Mouse (Mus musculus) kidney, postnatal 25 days (tissue): ENCODE results near the gene Phldb1.
A peak's percentile ranks its signal among the peaks of the same experiment; 100 is the strongest.

Source experiments
- DNase-seq, 2 experiments: peaks; one replicate each; pipeline ENCODE4 v3.0.0; 2021; ENCODE audit warnings: mixed read lengths in 2 of 2

The Phldb1 gene

DNA sequence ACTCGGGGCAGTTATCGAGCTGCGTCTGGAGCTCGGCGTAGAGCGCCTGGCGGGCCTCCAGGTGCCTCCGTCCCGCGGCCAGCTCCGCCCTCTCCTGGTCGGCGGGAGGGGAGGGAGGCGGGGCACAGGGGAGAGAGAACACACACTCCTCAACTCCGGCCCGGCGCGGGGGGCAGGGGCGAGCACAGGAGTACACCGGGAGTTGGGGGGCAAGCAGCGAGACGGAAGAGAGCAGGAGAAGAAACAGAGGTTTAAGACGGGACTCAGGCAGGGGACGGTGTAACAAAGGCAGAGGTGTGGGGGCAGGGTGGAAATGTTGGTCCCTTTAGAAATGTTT lies 26.6 kb downstream of the Phldb1 start:
- DNase-seq, result peak; percentile 86 to 91

- DNase-seq, result no peak
Measured at GRCm38 (mm10) chr9:44707749-44708428, 27.1 kb downstream of the Phldb1 start.

DNA sequence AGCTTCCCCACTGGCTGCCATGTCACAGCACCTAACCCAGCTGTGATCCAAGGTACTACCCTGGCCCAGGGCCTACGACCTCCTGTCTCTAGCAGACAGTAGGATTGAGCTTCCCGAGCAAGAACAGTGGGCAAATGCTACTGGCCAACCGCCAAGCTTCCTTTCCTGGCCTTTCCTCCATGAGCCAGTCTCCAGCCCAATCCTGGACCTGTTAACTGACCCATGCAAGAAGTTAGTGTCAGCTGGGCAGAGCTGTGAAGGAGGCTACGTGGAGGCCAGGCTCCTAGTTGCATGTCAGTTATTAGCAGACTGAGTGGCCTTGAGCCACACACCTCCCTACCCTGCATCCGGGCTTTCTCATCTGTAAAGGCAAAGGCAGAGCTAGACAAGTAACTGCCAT lies 35.3 kb downstream of the Phldb1 start:
- DNase-seq, result peak; percentile 73 to 85

DNA sequence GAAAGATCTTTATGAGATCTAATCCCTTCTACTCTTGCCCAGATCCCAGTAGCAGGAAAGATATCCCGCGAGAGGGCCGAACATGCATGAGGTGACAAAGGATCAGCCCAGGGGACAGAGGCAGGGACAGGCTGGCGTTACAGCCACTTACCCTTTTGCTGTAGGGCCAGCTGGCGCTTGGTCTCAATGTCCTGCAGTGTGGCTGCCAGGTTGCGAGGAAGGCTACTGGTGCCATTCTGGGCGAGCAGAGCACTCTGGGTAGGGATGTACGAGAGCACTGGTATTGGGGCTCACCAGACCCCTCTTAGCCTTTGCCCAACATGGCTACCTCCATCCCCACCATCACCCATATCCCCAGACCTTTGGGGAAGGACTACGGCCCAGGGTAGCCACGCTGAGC lies 35.8 kb downstream of the Phldb1 start:
- no peak for DNase-seq

DNA sequence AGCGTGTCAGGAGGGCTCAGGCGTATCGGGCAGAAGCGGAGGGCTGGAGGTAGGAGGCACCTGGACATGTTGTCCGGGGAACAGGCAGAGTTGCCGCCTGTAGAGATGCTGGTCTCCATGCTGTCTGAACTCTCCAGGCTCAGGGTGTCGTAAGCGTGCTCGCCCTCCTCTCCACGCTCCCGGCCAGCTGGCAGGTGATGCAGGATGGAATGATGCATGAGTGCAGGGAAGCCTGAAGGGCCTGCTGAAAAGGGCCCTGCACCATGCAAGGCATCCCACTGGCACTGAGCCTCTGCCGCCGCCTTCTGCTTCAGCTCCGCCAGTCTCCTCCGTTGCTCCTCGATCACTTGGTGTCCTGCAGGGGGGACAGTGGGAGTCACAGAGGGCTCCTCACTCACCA lies 37.1 kb downstream of the Phldb1 start:
- DNase-seq, result no peak

DNA sequence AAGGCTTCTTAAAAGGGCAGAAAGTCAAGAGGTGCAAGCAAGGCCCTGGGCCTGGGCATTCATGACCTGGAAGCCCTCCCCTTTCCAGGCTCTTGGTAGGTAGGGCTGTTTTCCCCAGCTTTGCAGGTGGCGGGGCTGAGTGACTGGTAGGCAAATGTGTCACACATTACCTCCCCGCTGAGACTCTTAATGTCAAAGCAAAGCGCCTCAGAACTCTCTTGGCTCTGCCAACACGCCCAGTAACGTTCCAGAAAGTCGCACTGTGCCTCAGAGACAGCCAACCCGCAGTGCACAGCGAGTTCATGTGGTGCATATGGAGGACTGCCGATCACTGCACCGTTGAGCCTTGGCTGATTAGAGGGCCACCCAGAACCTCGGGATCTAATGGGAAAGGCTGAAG lies 41.9 kb downstream of the Phldb1 start:
- DNase-seq, result no peak

DNA sequence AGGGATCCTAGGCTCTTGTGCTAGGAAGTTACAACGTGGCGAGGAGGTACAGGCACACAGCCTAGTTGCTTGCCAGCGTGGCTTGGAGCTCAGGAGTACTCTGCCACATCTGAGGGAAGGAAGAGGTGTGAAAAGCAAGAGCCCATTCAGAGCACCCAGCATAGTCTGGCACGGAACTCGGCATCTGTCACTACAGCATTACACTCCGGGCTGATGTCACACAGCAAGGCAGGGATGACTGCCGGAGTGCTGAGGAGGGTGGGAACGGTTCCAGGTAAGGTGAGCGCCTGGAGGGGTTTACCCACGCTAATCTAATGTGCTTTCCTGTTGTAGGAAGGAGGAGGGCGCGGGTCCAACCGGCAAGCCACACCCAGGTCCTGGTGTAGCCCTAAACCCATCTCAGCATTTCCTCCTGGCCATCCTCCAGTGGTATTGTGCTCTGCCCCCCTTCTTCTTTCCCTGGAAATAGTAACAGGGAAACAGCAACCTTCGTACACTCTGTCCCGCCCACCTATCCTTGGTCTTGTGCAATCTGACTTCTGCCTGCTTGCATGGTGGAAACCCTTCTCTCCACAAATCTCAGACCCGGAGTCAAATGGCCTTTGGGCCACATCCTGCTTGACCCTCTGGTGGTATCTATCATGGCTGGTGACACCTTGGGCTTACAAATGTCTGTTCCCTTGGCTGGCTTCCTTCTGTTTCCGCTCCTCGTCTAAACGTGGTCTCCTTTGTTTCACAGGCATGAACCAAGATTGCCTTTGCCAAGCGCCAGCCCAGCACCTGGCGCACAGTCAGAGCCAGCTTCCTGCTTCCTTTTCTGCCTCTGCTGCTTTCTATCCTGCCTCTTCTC lies 43.1 kb downstream of the Phldb1 start:
- DNase-seq, result peak; percentile 83 to 91

DNA sequence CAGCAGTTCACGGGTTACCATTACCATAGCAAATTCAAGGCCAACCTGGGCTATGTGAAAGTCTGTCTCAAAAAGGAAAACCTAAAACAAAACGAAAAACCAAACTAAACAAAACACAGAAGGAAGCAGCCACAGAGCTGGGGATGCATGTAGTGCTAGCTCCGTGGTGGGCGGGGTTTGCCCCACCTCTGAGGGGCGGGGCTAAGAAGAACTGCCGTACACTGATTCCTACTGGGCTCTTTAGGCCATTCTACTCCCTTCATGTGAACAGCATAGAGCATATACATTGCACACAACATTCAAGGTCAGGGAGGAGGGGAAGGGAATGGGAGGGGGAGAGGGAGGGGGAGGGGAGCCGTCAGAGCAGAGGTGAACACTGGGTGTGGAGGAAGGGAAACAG lies 44.4 kb downstream of the Phldb1 start:
- DNase-seq, result peak in 1 of 2 experiments; percentile 35

DNA sequence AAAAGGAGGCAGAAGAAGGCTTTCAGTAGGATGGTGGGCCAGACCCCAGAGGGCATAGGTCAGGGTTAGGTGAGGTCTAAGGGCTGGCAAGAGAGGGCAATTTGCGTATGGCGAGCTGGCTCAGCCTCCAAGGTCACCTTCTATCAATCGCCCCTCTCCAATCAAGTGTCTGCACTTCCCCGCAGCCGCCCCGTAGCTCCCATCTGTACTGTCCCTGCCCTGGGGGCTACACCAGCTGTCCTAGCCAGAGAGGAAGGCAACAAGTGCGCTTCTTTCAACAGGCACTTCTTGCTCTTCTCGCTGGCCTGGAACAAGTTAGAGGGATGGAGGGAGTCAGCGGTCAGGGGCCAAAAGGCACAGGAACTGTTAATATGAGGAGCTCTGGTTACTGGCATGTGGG lies 47.0 kb downstream of the Phldb1 start:
- DNase-seq, result no peak

GRCm38 (mm10) chr9:44686638-44687037 lies 48.4 kb downstream of the Phldb1 start:
- peak in 1 of 2 experiments; percentile 35 for DNase-seq

DNA sequence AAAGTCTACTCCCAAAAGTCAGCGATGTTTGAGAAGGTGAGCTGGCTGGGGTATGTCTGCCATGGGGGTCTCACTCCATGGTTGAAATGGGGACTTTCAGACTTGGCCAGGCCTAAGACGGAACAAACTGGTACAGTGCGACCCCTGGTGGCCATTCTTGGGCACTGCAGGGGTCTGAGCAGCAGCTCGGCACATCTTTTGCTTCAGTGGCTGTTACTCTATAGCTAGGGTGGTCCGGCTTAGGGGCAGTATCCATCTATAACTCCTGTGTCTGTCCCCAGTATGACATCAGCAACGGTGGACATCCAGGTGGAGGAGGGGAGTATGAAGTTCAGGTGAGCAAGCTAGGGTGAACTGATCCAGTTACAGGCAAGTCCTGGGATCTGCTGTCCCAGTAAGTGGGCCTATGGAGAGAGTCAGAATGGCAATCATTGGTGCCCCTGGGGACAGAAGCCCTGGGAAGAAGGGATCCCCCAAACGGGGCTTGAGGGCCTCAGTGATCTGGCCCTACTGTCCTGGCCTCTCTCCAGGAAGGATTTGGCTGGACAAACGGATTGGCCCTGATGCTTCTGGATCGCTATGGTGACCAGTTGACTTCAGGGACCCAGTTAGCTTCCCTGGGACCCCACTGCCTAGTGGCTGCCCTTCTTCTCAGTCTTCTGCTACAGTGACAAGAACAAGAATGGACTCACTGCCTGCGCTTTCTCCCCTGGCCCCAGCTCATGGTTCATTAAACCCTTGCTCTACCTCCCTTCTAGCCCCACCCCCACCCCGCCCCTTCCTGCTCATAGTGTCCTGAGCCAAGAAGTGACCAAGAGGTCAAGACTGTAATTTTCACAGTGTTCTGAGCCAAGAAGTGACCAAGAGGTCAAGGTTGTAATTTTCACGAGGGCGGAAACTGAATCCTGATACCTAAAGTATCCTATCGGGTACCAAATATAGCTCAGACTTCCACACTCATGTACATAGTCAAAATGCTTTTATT lies 49.4 kb downstream of the Phldb1 start:
- peak; percentile 79 to 83 for DNase-seq

GRCm38 (mm10) chr9:44683046-44683445 lies 52.0 kb downstream of the Phldb1 start:
- DNase-seq, result peak in 1 of 2 experiments; percentile 46

- DNase-seq, result peak; percentile 32 to 60
Measured at GRCm38 (mm10) chr9:44679565-44679964, 55.4 kb downstream of the Phldb1 start.

- no peak for DNase-seq
Measured at GRCm38 (mm10) chr9:44678288-44678871, 56.6 kb downstream of the Phldb1 start.

DNA sequence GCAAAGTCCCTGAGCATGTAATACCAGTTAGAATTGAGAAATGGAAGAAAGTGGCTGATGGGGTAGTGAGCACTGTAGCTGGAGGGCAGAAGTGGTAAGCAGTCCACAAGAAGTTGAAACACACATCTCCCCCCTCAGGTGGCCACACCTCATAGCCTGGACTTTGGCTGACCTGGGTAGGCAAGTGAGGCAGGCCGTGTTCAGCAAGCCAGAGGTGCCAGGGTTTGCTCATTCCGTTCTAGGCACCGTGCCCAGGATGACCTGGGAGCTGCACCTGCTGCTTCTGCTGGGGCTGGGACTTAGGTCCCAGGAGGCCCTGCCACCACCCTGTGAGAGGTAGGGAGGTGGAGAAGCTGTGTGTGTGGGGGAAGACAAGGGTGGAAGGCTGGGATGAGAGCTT lies 62.0 kb downstream of the Phldb1 start, which contains the start of gene Treh:
Treh (plus strand) TSS at position 229 of the 400 bp plus-strand sequence.
- DNase-seq, result peak; percentile 90 to 95

- no peak for DNase-seq
Measured at GRCm38 (mm10) chr9:44672291-44672865, 62.6 kb downstream of the Phldb1 start.

- DNase-seq, result no peak
Measured at GRCm38 (mm10) chr9:44671416-44671815, 63.6 kb downstream of the Phldb1 start.

DNA sequence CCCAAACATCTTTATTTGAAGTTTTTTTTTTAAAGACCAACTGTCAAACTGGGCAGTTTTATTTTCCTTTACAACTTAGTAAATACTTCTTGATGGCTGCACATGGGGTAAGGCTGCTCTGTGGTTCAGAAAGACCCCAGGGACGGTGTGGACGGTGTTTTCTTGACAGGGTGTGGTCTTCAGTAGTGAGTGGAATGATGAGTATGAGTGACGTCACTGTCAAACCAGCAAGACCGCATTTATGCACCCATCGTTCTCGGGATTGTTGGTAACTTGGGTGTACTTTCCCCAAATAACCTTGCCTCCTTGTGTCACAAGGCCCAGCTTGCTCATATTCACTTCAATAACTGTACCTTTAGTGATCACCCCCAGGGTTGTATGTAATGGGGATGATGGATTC lies 71.3 kb downstream of the Phldb1 start:
- no peak for DNase-seq

- DNase-seq, result peak; percentile 73 to 79
Measured at GRCm38 (mm10) chr9:44655098-44656066, 79.6 kb downstream of the Phldb1 start.

DNA sequence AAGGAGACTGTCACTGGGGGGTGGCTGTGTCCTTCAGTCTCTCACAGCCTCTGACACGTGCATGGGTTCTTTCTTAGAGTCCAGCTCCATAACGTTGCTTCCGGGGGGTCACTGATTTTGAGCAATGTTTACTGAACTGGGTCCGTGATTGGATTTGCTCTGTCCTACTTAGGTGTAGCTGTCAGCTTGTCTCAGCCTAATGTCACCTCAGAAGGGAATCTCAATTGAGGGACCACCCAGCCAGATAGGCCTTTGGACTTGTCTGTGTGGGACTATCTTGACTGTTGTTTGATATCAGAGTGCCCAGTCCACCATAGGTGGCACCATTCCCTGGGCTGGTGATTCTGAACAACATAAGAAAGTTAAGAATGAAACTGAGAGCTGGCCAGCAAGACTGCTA lies 81.1 kb downstream of the Phldb1 start:
- DNase-seq, result no peak

DNA sequence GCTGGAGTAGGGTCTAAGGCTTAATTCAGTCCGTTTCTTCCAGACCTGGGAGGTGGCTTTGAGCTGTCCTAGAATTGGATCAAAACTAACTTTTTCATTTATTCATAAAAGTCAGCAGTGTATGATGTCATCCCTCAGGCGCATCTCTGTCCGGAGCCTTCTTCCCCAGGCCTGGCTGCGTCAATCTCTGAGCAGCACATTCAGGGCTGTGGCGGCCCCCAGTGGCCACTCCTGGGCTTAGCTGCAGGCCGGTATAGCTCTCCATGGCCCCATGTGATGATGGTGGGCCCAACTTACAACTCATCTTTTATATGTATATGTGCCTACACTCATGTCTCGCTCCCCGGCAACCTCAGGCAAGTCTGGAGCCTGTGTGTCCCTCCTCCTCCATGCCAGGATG lies 83.0 kb downstream of the Phldb1 start:
- DNase-seq, result peak; percentile 80 to 83
